Mouse (Mus musculus): Measurements from ENCODE around the gene Pstk. TPM values are rescaled to one million over a fixed set of nuclear protein-coding genes. Genes with fewer than 3 reads are reported as not detected.
"Not testable (repeated sequence)": the region's sequence is repeated elsewhere in the genome, so short reads cannot be mapped to it uniquely, and the experiment has no call there.

Gene Pstk
- polyA plus RNA-seq, 1 experiment from 2014 or later: 50.7 TPM

GRCm38 (mm10) chr7:131364131-131364530, 6.8 kb upstream of the Pstk start:
- 96% methylated on average over 8 of the region's 8 CpGs for WGBS
- H3K27me3 ChIP-seq (replicated peaks): 0 out of 2 replicates have a peak, but pooled peaks cover 2% of the 10 kb centered on the region
- H3K27ac ChIP-seq: no peak overlapping the region
- H3K4me1 ChIP-seq: peaks cover 17% of the 10 kb centered on the region
- H3K4me3 ChIP-seq: no peak overlapping the region
- no peaks in the 10 kb centered on the region for H3K36me3 ChIP-seq (replicated peaks)
- no peak overlapping the region for H3K4me2 ChIP-seq
- no peak for ATAC-seq (replicated peaks)
- H3K9me3 ChIP-seq: no peaks in the 10 kb centered on the region
- no peak overlapping the region for H3K9ac ChIP-seq

- 6% methylated on average over 9 of the region's 9 CpGs for whole genome bisulfite sequencing
- no peaks in the 10 kb centered on the region for H3K9me3 ChIP-seq
Observed at GRCm38 (mm10) chr7:131371470-131371860, 524 bp downstream of the Pstk start.

GRCm38 (mm10) chr7:131371880-131372651, 1.1 kb downstream of the Pstk start:
- peak overlapping the region; percentile 72 for H3K4me2 ChIP-seq
- no peaks in the 10 kb centered on the region for H3K9me3 ChIP-seq
- ATAC-seq (replicated peaks): no peak
- no peaks in the 10 kb centered on the region for H3K27me3 ChIP-seq (replicated peaks)
- no peak overlapping the region for H3K27ac ChIP-seq
- H3K36me3 ChIP-seq (replicated peaks): 0 out of 2 replicates have a peak, but pooled peaks cover 3% of the 10 kb centered on the region
- H3K4me3 ChIP-seq: peak overlapping the region; percentile 81
- 73% methylated on average over 9 of the region's 9 CpGs for WGBS
- peaks cover 6% of the 10 kb centered on the region for H3K4me1 ChIP-seq
- peak overlapping the region; percentile 92; the same call in 1 of the 2 replicates for H3K9ac ChIP-seq

More at GRCm38 (mm10) chr7:131371470-131371860, 524 bp downstream of the Pstk start:
- Histone ChIP-seq H3K9ac (peak overlapping the region; percentile 92), H3K36me3 (replicated peaks) (0 out of 2 replicates have a peak, but pooled peaks cover 3% of the 10 kb centered on the region), H3K4me2 (peak overlapping the region; percentile 72), H3K4me3 (peak overlapping the region; percentile 81), H3K27me3 (replicated peaks) (0 out of 2 replicates have a peak, but pooled peaks cover under 1% of the 10 kb centered on the region), H3K4me1 (peaks cover 6% of the 10 kb centered on the region), H3K27ac (peak overlapping the region; percentile 91)
- ATAC-seq (replicated peaks): peak; percentile 66

- not testable (repeated sequence) for H3K4me1 ChIP-seq; H3K9me3 ChIP-seq; H3K9ac ChIP-seq; ATAC-seq (replicated peaks); H3K27me3 ChIP-seq (replicated peaks); H3K4me3 ChIP-seq; H3K4me2 ChIP-seq; H3K27ac ChIP-seq
- WGBS: 88% methylated on average over 7 of the region's 7 CpGs
- peaks cover 14% of the 10 kb centered on the region for H3K36me3 ChIP-seq (replicated peaks)
Observed at GRCm38 (mm10) chr7:131391761-131392160, 20.8 kb downstream of the Pstk start.

- Histone ChIP-seq H3K4me2 (peak overlapping the region; percentile 72), H3K4me1 (peaks cover 39% of the 10 kb centered on the region), H3K9me3 (no peaks in the 10 kb centered on the region), H3K27me3 (replicated peaks) (no peaks in the 10 kb centered on the region), H3K4me3 (peak overlapping the region; percentile 97), H3K36me3 (replicated peaks) (no peaks in the 10 kb centered on the region), H3K9ac (peak overlapping the region; percentile 95), H3K27ac (peak overlapping the region; percentile 89)
- peak; percentile 22 for ATAC-seq (replicated peaks)
- WGBS: 6% methylated on average over 16 of the region's 16 CpGs
Observed at GRCm38 (mm10) chr7:131409321-131409987, 38.5 kb downstream of the Pstk start.

- H3K9me3 ChIP-seq: no peaks in the 10 kb centered on the region
- H3K36me3 ChIP-seq (replicated peaks): no peaks in the 10 kb centered on the region
- no peaks in the 10 kb centered on the region for H3K27me3 ChIP-seq (replicated peaks)
- H3K9ac ChIP-seq: peak overlapping the region; percentile 95
- H3K27ac ChIP-seq: peak overlapping the region; percentile 89
- peak; percentile 79 for ATAC-seq (replicated peaks)
- WGBS: under 1% methylated on average over 38 of the region's 38 CpGs
- H3K4me1 ChIP-seq: peaks cover 39% of the 10 kb centered on the region
- H3K4me3 ChIP-seq: peak overlapping the region; percentile 97
- H3K4me2 ChIP-seq: peak overlapping the region; percentile 72
Observed at GRCm38 (mm10) chr7:131409988-131410385, 39.0 kb downstream of the Pstk start.

GRCm38 (mm10) chr7:131410416-131411058, 39.6 kb downstream of the Pstk start, which contains the start of the genes Ikzf5 and Acadsb:
Gene Ikzf5, minus strand, starts transcription at chr7:131410521.
Gene Acadsb, plus strand, starts transcription at chr7:131410601.
- Histone ChIP-seq H3K4me2 (peak within 1 kb of the TSS; percentile 72), H3K4me1 (peaks cover 39% of the 10 kb centered on the region), H3K27me3 (replicated peaks) (no peaks in the 10 kb centered on the region), H3K27ac (peak within 1 kb of the TSS; percentile 89), H3K36me3 (replicated peaks) (no peaks in the 10 kb centered on the region), H3K4me3 (peak within 1 kb of the TSS; percentile 97), H3K9me3 (no peaks in the 10 kb centered on the region), H3K9ac (peak within 1 kb of the TSS; percentile 95)
- ATAC-seq (replicated peaks): peak; percentile 99
- under 1% methylated on average over 42 of the region's 42 CpGs for WGBS

GRCm38 (mm10) chr7:131411221-131411940, 40.4 kb downstream of the Pstk start:
- ATAC-seq (replicated peaks): no peak
- no peaks in the 10 kb centered on the region for H3K36me3 ChIP-seq (replicated peaks)
- no peaks in the 10 kb centered on the region for H3K27me3 ChIP-seq (replicated peaks)
- H3K4me1 ChIP-seq: peaks cover 39% of the 10 kb centered on the region
- H3K4me3 ChIP-seq: peak overlapping the region; percentile 97
- peak overlapping the region; percentile 72 for H3K4me2 ChIP-seq
- H3K9ac ChIP-seq: peak overlapping the region; percentile 78; the same call in 1 of the 2 replicates
- 60% methylated on average over 10 of the region's 10 CpGs for WGBS
- H3K27ac ChIP-seq: no peak overlapping the region; the same call in 1 of the 2 replicates
- H3K9me3 ChIP-seq: no peaks in the 10 kb centered on the region

GRCm38 (mm10) chr7:131411941-131412270, 41.0 kb downstream of the Pstk start:
- WGBS: 79% methylated on average over 2 of the region's 2 CpGs
- Histone ChIP-seq H3K27ac (no peak overlapping the region), H3K4me3 (no peak overlapping the region), H3K27me3 (replicated peaks) (no peaks in the 10 kb centered on the region), H3K36me3 (replicated peaks) (no peaks in the 10 kb centered on the region), H3K4me2 (peak overlapping the region; percentile 72; the same call in 1 of the 2 replicates), H3K4me1 (peaks cover 39% of the 10 kb centered on the region), H3K9me3 (no peaks in the 10 kb centered on the region), H3K9ac (no peak overlapping the region)
- no peak for ATAC-seq (replicated peaks)

- not testable (repeated sequence) for H3K4me2 ChIP-seq; H3K36me3 ChIP-seq (replicated peaks); H3K27me3 ChIP-seq (replicated peaks); H3K27ac ChIP-seq; H3K4me3 ChIP-seq; H3K9me3 ChIP-seq; H3K9ac ChIP-seq; ATAC-seq (replicated peaks)
- H3K4me1 ChIP-seq: peaks cover 11% of the 10 kb centered on the region
Observed at GRCm38 (mm10) chr7:131416742-131417141, 45.8 kb downstream of the Pstk start.

- ATAC-seq (replicated peaks): no peak
- H3K27ac ChIP-seq: no peak overlapping the region
- H3K4me2 ChIP-seq: no peak overlapping the region
- 0 out of 2 replicates have a peak, but pooled peaks cover 5% of the 10 kb centered on the region for H3K4me1 ChIP-seq
- H3K36me3 ChIP-seq (replicated peaks): no peaks in the 10 kb centered on the region
- H3K9ac ChIP-seq: no peak overlapping the region
- H3K9me3 ChIP-seq: no peaks in the 10 kb centered on the region
- H3K4me3 ChIP-seq: no peak overlapping the region
- H3K27me3 ChIP-seq (replicated peaks): no peaks in the 10 kb centered on the region
Observed at GRCm38 (mm10) chr7:131417605-131418004, 46.7 kb downstream of the Pstk start.
